Mouse (Mus musculus) lung, embryonic 16.5 days (tissue): ENCODE data around the gene Tspan18. TPM values are rescaled to one million over a fixed set of nuclear protein-coding genes. Genes with fewer than 3 reads are reported as not detected.
A peak's percentile ranks its signal among the peaks of the same experiment; 100 is the strongest.

Source experiments
- ATAC-seq: fragments of 200-750 bp; cut with Nextera tagmentation; 2 replicates; pipeline ENCODE4 v1.8.0; 2017; ENCODE audit warnings: low read depth, mild to moderate bottlenecking, moderate library complexity
- H3K27ac ChIP-seq: fragments of 300-500 bp; sonication (generic); 2 replicates; pipeline ENCODE4 v1.5.1; 2014; ENCODE audit warnings: mild to moderate bottlenecking, control low read depth, low read length
- H3K27me3 ChIP-seq: fragments of 300-500 bp; sonication (generic); 2 replicates; pipeline ENCODE4 v1.6.1; 2014; ENCODE audit warnings: low read depth, low read length, mixed read lengths; ENCODE audit not compliant: control insufficient read depth, insufficient read depth
- H3K36me3 ChIP-seq: fragments of 300-500 bp; sonication (generic); 2 replicates; pipeline ENCODE4 v1.6.1; 2014; ENCODE audit warnings: low read length; ENCODE audit not compliant: control insufficient read depth, insufficient read depth
- H3K4me1 ChIP-seq: fragments of 300-500 bp; sonication (generic); replicated peaks from 2 replicates; pipeline ENCODE4 v1.6.1; 2014; ENCODE audit warnings: low read length, mixed read lengths; ENCODE audit not compliant: control insufficient read depth, insufficient read depth
- H3K4me2 ChIP-seq: fragments of 300-500 bp; sonication (generic); 2 replicates; pipeline ENCODE4 v1.6.1; 2014; ENCODE audit warnings: low read depth, low read length, control low read depth
- H3K4me3 ChIP-seq: fragments of 300-500 bp; sonication (generic); 2 replicates; pipeline ENCODE4 v1.5.1; 2014; ENCODE audit warnings: mild to moderate bottlenecking, low read length, control low read depth
- H3K9ac ChIP-seq: fragments of 300-500 bp; sonication (generic); 2 replicates; pipeline ENCODE4 v1.6.1; 2014; ENCODE audit warnings: low read length, control low read depth
- H3K9me3 ChIP-seq: fragments of 300-500 bp; sonication (generic); 2 replicates; pipeline ENCODE4 v1.6.1; 2016; ENCODE audit warnings: low read length; ENCODE audit not compliant: control insufficient read depth
- WGBS: fragments of 180-500 bp; shearing (Covaris S2); extraction: QIAGEN DNeasy Blood & Tissue Kit; methylation state at CpG from one replicate; pipeline ENCODE4 v1.1.7; 2014; 5-methylcytosine and 5-hydroxymethylcytosine counted together
- polyA plus RNA-seq: library from polyadenylated mRNA; unstranded; fragments of >200 nt; fragmentation: Nextera tagmentation; extraction: Ambion mirVana; gene quantifications from 2 replicates; pipeline ENCODE4 v1.2.1, GENCODE M21; 2015

Gene Tspan18
- polyA plus RNA-seq, 1 experiment from 2014 or later: 29.7 TPM

DNA sequence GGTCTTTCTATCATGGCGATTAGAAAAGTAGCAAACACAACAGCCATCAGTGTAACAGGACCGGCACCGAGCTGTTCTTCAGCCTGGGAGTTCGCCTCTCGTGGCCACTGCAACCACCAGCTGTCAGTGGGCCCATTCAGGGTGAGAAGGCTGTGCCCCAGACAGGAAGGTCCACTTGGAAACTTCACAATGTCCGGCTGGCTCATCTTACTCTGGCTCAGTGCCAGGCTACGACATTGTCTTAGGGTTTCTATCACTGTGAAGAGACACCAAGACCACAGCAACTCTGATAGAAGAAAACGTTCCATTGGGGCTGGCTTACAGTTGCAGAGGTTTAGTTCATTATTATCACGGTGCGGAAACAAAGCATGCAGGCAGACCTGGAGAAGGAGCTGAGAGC lies 45.1 kb downstream of the Tspan18 start:
- no peaks in the 10 kb centered on the region for H3K27me3 ChIP-seq
- no peak overlapping the region for H3K27ac ChIP-seq
- peaks cover 8% of the 10 kb centered on the region for H3K4me1 ChIP-seq
- H3K9ac ChIP-seq: no peak overlapping the region
- 54% methylated on average over 10 of the region's 10 CpGs for WGBS
- ATAC-seq: no peak
- H3K4me2 ChIP-seq: no peak overlapping the region
- no peaks in the 10 kb centered on the region for H3K36me3 ChIP-seq
- H3K4me3 ChIP-seq: no peak overlapping the region
- H3K9me3 ChIP-seq: 0 out of 2 replicates have a peak, but pooled peaks cover 3% of the 10 kb centered on the region

DNA sequence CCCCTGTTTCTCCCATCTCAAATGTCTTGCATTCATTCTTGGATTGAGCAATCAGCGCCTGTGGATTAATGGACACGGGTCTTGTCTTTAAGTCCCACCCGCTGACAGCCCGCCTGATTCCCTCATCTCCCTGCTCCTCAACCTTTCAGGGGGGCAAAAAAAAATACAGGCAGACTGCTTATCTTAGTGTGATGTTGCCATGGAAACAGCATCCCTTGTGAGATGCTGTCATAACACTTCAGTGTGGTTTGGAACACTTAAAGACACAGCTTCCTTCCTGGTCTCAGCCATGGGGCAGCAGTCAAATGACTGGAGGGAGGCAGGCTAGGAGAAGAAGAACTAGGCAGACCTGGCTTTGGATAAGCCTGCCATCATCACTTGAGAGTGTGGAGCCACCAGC lies 47.0 kb downstream of the Tspan18 start:
- Histone ChIP-seq H3K9ac (no peak overlapping the region), H3K36me3 (no peaks in the 10 kb centered on the region), H3K27me3 (no peaks in the 10 kb centered on the region), H3K9me3 (no peaks in the 10 kb centered on the region), H3K4me1 (peaks cover 26% of the 10 kb centered on the region), H3K4me2 (no peak overlapping the region), H3K4me3 (no peak overlapping the region), H3K27ac (no peak overlapping the region)
- WGBS: 49% methylated on average over 4 of the region's 4 CpGs
- no peak for ATAC-seq

DNA sequence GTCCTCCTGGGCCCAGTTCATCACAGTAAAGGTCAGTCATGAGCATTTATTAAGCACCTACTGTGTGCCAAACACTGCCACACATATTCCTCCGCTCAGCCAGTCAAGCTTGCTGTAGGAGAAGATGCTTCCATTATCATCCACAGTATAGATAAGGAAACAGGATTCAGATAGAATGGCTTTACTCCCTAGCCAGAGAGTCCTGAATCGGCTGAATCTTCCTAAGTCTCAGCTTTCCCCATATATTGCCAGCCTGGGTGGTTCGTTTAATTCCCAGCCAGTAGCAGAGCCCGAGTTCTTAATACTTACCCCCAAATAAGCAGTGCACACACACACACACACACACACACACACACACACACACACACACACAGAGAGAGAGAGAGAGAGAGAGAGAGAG lies 47.6 kb downstream of the Tspan18 start:
- Histone ChIP-seq H3K9ac (no peak overlapping the region), H3K4me3 (no peak overlapping the region), H3K9me3 (no peaks in the 10 kb centered on the region), H3K36me3 (no peaks in the 10 kb centered on the region), H3K4me1 (peaks cover 30% of the 10 kb centered on the region), H3K27ac (no peak overlapping the region), H3K4me2 (no peak overlapping the region), H3K27me3 (no peaks in the 10 kb centered on the region)
- no peak for ATAC-seq
- WGBS: 50% methylated on average over 4 of the region's 4 CpGs

DNA sequence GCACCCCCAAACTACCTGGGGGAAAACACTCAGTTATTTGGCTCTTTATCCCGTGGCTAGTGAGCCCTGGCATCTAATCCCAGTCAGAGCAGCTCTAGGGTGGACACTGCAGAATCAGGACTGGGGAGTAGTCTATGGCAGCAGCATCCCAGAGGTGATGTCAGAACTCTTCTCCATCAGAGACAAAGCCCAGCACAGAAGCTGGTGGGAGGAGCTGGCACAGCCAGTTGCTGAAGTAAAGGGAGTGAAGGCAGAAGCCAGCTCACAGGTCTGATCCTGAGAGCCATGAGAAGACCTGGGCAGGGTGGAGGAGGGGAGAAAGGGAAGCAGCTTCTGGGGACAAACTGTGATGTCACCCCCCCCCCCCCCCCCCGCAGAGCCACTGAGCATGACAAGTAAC lies 48.0 kb downstream of the Tspan18 start:
- H3K27me3 ChIP-seq: no peaks in the 10 kb centered on the region
- no peak overlapping the region for H3K4me3 ChIP-seq
- H3K9ac ChIP-seq: no peak overlapping the region
- no peak overlapping the region for H3K27ac ChIP-seq
- no peaks in the 10 kb centered on the region for H3K36me3 ChIP-seq
- no peaks in the 10 kb centered on the region for H3K9me3 ChIP-seq
- H3K4me2 ChIP-seq: no peak overlapping the region
- no peak for ATAC-seq
- 57% methylated on average over 2 of the region's 2 CpGs for WGBS
- peaks cover 30% of the 10 kb centered on the region for H3K4me1 ChIP-seq

DNA sequence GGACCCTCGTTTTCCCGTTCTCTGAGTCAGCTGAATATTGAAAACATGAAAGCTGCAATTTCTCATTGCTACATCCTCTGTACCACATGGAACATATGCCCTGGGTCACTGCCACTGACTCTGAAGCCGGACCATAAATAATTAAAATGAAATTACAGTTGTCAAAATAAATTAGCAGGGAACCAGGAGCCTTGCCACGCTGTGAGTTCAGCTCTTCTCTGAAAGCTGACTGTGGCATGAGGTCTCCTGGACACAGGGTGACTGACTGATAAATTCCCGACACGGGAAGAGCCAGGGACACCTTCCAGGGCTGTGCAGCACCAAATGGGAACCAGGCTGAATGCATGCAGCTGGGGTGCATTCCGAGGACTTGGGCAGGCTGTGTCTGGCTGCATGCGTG lies 48.5 kb downstream of the Tspan18 start:
- H3K4me1 ChIP-seq: peaks cover 30% of the 10 kb centered on the region
- H3K4me3 ChIP-seq: no peak overlapping the region
- H3K9ac ChIP-seq: no peak overlapping the region
- 50% methylated on average over 8 of the region's 8 CpGs for WGBS
- no peak for ATAC-seq
- H3K9me3 ChIP-seq: no peaks in the 10 kb centered on the region
- no peak overlapping the region for H3K4me2 ChIP-seq
- H3K27me3 ChIP-seq: no peaks in the 10 kb centered on the region
- H3K36me3 ChIP-seq: no peaks in the 10 kb centered on the region
- H3K27ac ChIP-seq: no peak overlapping the region

DNA sequence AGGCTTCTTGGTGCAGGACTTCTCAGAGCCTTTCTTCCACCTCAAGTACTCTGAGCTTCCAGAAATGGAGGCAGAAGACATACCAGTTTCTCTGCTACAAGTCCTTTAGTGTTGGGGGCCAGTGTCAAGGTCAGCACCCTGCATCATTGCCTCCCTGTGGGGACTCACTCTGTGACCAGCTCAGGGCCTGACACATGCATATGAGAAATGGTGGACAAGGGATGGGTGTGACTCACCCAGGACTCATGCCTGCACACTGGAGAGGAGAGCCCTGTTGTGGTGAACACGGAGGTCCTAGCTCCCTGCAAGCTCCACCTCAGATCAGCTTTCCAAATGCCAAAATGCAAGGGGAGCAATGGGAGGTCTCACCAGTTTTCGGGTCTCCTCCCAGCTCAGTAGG lies 49.7 kb downstream of the Tspan18 start:
- Histone ChIP-seq H3K27me3 (no peaks in the 10 kb centered on the region), H3K9ac (no peak overlapping the region), H3K4me1 (peaks cover 30% of the 10 kb centered on the region), H3K9me3 (no peaks in the 10 kb centered on the region), H3K4me2 (no peak overlapping the region), H3K4me3 (no peak overlapping the region), H3K36me3 (no peaks in the 10 kb centered on the region), H3K27ac (no peak overlapping the region)
- WGBS: 75% methylated on average over 2 of the region's 2 CpGs
- no peak for ATAC-seq

DNA sequence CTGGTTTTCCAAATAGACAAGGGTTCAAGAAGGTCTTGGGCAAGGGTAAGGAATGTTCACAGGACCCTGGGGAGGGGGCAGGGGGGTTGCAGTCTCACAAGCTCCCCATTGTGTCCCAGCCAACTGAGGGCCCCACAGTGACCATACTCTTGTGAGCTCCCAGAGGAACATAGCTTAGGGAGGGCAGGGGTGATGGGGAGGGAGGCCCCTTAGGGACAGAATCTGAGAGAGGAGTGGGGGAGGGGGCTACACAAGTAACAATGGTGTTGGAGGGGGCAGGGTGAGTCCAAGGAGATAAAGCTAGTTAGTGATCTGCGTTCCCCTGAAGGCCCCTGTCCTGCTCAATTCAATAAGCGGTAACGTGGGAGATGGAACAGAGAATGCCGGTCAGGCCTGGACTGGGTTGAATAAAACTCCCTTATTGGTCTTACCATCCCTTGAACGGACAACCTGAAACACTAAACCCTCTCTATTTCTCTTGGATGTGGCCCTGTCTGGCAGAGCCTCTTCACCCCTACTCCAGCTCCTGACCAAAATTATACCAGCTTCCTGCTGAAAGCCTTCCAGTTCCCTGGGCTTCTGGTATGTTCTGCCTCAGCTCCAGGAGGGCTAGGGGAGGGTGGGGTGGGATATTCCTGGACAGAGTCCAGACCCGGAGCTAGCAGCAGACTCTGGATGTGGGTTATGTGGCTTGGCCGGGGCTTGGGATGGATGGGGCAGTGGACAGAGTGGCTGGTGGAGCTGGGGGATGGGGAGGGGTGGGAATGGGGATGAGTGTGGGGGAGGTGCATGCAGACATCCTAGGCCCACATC lies 50.6 kb downstream of the Tspan18 start:
- WGBS: 35% methylated on average over 7 of the region's 7 CpGs
- Histone ChIP-seq H3K4me3 (no peak overlapping the region), H3K27me3 (no peaks in the 10 kb centered on the region), H3K4me2 (no peak overlapping the region), H3K4me1 (peaks cover 31% of the 10 kb centered on the region), H3K27ac (no peak overlapping the region), H3K9ac (no peak overlapping the region; the same call in 1 of the 2 replicates), H3K9me3 (no peaks in the 10 kb centered on the region), H3K36me3 (no peaks in the 10 kb centered on the region)
- ATAC-seq: peak; percentile 71

DNA sequence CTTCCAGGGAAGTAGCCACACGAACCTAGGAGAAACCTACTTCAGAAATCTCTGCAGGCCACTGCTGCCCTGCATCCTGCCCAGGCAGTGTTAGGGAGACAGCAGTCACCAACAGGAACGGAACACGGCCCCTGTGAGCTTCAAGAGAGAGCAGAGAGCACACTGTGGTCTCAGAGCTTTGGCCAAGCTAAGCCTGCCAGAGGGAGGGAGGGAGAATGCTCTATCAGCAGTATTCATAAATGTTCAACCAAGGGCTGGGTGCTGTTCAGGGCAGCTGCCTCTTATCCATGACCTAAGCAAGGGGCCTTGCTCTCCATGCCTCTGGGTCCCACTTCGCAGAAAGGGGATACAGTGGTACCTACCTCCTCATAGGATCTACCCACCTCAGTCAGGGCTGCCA lies 51.7 kb downstream of the Tspan18 start:
- no peak for ATAC-seq
- no peaks in the 10 kb centered on the region for H3K27me3 ChIP-seq
- WGBS: 65% methylated on average over 4 of the region's 4 CpGs
- H3K9me3 ChIP-seq: no peaks in the 10 kb centered on the region
- peak overlapping the region; percentile 21; the same call in 1 of the 2 replicates for H3K27ac ChIP-seq
- peak overlapping the region; percentile 9; the same call in 1 of the 2 replicates for H3K9ac ChIP-seq
- H3K36me3 ChIP-seq: no peaks in the 10 kb centered on the region
- no peak overlapping the region for H3K4me2 ChIP-seq
- no peak overlapping the region for H3K4me3 ChIP-seq
- H3K4me1 ChIP-seq: peaks cover 42% of the 10 kb centered on the region

DNA sequence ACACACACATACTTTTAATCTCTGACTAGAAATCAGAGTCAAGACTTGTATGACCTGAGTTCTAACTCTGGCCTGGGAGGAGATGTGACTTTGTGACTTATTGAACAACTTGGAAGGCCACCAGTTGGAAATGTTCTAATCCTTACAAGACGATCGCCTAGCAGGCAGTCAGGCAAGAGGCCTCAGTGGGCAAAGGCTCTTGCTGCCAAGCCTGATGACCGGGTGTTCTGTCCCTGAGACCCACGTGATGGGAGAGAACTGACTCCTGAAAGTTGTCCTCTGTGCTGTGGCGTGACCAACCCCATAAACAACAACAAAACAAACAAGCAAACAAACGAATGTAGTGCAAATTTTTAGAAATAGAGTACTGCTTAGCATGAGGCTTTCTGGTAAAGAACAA lies 52.8 kb downstream of the Tspan18 start:
- peaks cover 47% of the 10 kb centered on the region for H3K4me1 ChIP-seq
- no peak overlapping the region for H3K27ac ChIP-seq
- H3K9ac ChIP-seq: no peak overlapping the region
- H3K27me3 ChIP-seq: no peaks in the 10 kb centered on the region
- H3K4me3 ChIP-seq: no peak overlapping the region
- no peak overlapping the region for H3K4me2 ChIP-seq
- no peak for ATAC-seq
- H3K36me3 ChIP-seq: no peaks in the 10 kb centered on the region
- WGBS: 80% methylated on average over 6 of the region's 6 CpGs
- no peaks in the 10 kb centered on the region for H3K9me3 ChIP-seq
